Mouse (Mus musculus) megakaryocyte, embryonic 14.5 days (primary cell): Measurements from ENCODE around the gene Padi2.

Experiments used
- FLI1 ChIP-seq: IDR thresholded peaks from 2 replicates; pipeline ENCODE4 v1.6.1; 2012; ENCODE audit warnings: low read length, inconsistent platforms, mixed read lengths
- GATA1 ChIP-seq: IDR thresholded peaks from 3 replicates; pipeline ENCODE4 v1.6.1; 2012; ENCODE audit warnings: mixed read lengths, low read length, inconsistent platforms, borderline replicate concordance

- TF ChIP-seq GATA1 (no peak), FLI1 (no peak)
Observed at GRCm38 (mm10) chr4:140880207-140880606, 25.9 kb upstream of the Padi2 start.
